Mouse (Mus musculus) thymus, postnatal 25 days (tissue): ENCODE results near the gene Angpt4.

Experiments
- DNase-seq: peaks from one replicate; pipeline ENCODE4 v3.0.0; 2022

The Angpt4 gene

GRCm38 (mm10) chr2:151916061-151916831 lies 5.2 kb downstream of the Angpt4 start:
- no peak for DNase-seq

- DNase-seq = no peak
Observed at GRCm38 (mm10) chr2:151919140-151919539, 8.1 kb downstream of the Angpt4 start.

DNA sequence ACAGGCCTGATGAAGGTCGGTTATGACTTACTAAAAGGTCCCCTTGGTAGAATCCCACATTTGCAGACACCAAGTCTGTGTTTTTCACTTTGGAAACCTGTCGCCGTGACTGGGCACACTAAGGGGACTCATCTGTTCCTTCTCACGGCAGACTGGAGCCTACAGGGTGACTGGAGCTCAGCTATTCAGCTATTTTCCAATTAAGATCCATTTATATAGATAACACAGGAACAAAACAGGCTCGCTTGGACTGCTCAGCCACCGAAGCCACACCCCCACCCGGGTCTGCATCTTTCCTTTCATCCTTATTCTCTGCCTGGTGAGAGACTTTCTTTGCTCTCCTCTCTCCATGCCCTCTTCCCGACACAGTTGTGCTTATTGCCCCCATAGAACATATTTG lies 10.1 kb downstream of the Angpt4 start:
- DNase-seq = no peak

DNA sequence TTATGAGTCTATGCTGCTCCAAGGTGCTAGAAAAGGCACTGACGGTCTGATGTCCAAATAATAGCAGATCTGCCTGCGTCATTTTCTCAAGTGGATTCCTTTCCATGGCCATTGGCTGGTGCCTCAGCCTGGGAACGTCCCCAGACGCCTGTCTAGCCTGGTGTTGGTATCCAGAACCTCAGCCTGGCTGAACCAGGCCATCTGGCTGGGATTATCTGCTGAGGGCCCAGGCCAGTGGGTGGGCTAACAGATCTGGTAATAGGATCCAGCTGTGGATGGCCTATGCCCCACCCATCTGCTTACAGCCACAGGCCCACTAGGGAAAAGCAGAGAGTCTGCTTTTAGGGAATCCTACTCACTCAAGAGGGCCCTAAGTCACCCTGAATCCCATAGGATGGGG lies 10.6 kb downstream of the Angpt4 start:
- DNase-seq = no peak

DNA sequence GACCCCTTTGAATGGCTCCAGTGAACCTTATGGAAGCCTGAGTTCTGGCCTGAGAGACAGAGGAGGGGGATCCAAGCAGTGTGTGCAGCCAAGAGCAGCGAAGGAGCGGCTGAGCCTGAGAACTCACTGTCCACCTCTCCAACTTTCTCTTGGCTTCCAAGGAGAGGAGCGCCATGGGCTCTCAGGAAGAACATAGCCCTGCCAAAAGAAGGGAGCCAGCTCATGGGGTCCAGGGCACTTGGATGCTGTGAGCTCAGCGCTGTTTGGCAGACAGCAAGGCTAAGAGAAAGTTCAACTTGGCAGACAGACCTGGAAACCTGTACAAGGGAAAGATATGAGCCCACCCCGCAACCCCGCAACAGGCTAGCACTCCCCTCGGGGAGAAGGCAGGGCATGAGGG lies 13.3 kb downstream of the Angpt4 start:
- DNase-seq = no peak

- no peak for DNase-seq
Observed at GRCm38 (mm10) chr2:151925715-151926114, 14.7 kb downstream of the Angpt4 start.

- no peak for DNase-seq
Observed at GRCm38 (mm10) chr2:151927103-151927502, 16.1 kb downstream of the Angpt4 start.

GRCm38 (mm10) chr2:151930389-151931074 lies 19.5 kb downstream of the Angpt4 start:
- peak; percentile 89 for DNase-seq

DNA sequence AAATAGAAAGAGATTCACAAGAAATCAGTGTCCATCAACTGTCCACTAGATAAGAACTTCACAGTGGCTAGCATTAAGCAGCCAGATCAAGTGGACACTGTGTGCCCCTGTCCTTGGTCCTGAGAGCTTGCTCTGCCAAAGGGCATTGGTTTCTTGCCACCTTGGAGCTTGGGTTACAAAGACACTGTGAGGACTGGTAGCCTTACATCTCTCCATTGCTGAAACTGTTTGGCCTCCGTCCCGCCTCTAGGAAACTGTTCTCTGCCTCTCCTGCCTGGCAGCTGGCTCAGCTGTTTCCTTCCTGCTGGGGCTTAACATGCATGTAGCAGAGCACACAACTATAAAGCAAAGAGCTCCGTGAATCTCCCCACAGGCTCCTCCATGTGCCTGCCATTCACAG lies 26.9 kb downstream of the Angpt4 start:
- peak; percentile 43 for DNase-seq

DNA sequence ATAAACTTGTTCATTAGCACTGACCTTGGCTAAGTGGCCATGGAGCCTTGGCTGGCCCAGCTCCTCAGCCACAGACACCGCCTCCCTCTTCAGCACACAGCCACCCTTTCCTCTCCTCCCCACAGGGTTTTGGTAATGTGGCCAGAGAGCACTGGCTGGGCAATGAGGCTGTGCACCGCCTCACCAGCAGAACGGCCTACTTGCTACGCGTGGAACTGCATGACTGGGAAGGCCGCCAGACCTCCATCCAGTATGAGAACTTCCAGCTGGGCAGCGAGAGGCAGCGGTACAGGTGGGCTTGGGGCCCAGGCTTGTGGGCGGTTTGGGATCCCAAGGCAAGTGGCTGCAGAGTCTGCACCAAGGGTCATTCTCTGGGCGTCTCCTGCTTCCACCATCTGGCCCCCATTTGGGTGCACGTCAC lies 27.8 kb downstream of the Angpt4 start:
- DNase-seq = no peak

DNA sequence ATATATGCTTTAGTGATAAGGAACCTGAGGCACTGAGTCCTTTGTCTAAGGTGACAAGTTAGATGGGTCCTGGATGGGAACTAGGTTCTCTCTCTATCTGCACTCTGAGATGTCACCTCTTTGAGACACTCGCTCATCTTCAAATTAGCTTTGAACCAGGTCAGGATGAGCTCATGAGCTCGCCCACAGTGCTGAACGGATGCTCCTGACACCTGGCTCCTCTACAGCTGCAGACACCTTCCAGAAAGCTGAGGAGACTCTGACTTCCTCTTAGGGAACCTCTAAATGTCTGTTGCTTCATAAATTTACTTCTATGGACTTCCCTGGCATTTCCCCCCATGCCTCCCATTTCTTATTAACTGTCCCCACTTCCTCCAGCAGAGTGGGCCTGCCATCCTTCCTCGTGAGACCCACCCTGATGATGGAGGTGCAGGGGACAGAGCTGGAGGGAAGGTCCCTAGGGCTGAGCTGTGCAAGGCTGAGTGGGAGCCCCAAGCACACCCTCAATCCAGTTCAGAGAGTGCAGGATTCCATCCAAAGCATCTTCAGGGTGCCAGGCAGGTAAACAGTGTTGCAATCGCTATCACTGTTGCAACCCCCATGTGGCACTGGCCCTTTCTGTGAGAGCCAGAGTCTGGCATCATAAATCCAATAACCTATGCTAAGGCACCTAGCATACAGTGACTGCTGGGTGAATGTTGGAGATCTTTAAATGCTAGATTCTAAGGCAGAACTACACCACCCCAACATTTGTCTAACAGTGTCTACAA lies 28.8 kb downstream of the Angpt4 start:
- peak; percentile 50 for DNase-seq

DNA sequence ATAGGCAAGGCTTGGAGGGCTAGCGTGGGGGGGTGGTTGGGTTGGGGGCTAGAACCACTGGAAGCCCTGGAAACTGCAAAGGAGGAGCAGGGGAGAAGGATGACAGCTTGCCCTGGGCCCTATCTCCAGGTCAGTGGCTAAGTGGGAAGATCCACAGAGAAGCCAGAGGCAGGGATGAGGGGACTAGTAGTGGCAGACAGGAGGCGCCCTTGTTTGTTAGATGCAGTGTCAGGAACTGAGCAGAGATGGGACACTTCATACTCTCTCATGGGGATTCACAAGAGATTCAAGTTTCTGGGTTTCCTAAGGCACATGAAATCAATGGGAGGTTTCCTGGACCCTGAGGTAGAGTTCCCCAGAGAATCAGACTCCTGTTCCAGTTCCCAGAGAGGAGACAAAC lies 30.3 kb downstream of the Angpt4 start:
- DNase-seq = peak; percentile 29

DNA sequence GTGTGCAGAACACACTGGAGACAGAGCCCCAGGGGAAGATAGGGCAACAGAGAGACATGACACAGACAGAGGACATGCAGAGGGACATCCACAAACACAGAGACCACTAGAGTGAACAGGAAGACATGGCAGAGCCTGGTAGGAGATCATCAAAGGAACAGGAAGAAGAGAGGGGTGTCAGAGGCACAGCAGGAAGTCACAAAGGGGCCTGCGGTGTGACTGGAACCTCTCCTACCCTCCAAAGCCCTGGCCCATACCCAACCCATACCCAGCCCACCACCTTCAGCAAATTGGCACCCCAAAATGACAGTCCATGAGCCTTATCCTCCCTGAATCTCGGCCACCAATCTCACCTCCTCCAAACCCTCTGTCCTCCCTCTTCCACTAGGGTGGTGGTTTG lies 33.1 kb downstream of the Angpt4 start:
- peak; percentile 57 for DNase-seq

GRCm38 (mm10) chr2:151947617-151948016 lies 36.6 kb downstream of the Angpt4 start:
- no peak for DNase-seq

DNA sequence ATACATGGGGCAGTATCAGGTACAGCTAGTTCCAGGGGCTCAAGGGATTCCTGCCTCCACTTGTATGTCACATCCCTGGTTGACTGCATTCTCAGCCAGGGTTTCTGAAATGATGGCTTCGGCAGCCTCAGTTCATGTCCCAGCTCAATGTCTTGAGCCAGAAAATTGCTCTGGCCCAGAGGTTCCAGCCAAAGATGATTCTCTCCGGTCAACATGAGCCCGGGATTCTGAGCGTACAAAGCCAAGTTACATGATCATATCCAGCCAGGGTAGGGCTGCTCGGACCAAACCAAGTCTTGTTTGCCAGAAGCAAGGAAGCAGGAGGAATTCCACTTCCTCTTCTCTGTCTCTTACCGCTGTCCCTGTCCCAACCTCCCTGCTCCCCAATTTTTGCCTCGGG lies 37.3 kb downstream of the Angpt4 start:
- DNase-seq = no peak

DNA sequence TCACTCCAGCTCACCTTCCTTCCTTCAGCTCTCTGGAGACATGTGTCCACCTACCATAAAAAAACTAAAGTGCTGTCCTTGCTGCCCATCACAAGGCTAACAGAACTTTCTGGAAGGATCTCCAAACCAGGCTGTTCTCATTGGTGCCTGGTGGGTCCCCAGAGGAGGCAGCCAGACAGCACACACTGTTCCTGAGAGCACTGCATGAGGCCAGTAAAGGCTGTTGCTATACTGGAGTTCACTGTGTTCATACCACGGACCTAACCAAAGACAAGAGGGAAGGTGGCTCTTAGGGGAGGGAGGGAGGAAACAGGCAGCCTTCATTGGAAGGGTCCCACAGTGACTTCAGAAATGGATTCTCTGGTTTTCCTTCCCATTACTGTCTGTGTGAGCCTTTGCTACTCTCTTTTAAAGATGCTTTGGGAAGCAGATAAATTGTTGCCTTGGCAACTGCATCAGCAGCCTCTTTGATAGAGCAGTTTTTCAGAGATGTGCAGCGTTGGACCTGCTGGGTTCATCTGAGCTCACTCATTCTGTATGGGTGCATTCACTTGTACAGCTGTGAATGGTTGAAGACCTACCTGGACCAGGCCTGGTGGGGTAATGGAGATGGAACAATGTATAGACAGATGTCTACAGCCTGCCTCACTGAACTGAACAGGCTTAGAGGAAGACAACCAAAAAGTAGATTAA lies 38.2 kb downstream of the Angpt4 start:
- no peak for DNase-seq

DNA sequence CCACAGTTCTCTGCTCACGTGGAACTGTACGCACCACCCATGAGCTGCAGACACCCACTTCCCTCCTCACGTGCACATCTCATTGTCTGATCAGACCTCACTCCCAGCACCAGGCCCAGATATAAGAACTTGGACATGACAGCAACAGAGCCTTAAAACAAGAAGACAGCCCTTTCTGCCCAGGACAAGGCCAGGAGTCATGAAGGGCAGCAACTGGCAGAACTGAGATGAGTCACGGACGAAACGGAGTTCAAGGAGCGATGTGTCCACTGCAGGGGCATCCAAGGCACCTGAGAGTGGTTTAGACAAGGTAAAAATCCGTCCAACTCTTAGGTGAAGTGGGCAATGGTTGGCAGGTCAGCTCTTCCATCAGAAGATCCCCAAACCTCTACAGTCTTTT lies 42.7 kb downstream of the Angpt4 start:
- no peak for DNase-seq

DNA sequence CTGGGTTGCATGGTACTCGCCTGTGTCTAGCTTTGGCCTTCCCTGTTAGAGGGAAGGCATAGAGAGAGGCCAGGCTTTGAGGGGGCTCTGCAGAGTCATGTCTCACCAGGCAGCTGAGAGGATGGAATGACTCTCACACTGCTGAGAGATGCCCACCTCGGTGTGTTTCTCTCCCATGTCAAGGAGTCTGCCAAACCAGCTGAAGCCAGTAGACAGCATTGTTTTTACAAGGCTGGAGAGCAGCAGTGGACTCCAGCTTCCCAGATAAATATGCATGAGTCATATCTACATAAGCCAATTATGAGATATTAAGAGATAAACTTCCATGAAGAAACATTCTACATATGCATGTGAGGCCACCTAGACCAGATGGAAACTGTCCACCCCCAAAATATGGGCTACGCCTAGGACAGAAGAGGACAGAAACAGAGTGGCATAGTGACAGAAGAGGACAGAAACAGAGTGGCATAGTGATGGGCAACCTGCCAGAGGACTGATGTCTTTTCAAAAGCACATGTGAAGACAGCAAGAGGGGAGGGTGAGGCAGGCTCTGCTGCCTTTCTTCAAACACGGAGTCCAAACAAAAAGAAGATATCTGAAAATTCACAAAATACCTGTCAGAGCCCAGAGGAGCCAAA lies 45.6 kb downstream of the Angpt4 start:
- no peak for DNase-seq

DNA sequence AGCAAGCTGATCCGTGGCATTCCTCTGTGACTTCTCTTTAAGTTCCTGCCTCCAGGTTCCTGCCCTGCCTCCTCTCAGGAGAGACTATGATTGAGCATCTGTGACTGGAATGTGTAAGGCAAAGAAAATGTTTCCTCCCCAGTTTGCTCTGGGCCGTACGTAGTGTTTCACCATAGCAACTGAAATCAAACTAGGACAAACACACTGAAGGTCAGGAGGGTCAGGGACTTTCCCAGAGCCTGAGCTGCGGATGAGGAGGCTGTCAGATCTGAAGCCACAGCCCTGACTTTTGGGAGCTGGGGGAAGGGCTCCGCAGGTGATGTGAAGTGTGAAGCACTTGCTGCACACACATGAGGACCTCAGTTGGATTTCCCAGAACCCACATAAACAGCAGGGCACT lies 48.3 kb downstream of the Angpt4 start:
- no peak for DNase-seq

DNA sequence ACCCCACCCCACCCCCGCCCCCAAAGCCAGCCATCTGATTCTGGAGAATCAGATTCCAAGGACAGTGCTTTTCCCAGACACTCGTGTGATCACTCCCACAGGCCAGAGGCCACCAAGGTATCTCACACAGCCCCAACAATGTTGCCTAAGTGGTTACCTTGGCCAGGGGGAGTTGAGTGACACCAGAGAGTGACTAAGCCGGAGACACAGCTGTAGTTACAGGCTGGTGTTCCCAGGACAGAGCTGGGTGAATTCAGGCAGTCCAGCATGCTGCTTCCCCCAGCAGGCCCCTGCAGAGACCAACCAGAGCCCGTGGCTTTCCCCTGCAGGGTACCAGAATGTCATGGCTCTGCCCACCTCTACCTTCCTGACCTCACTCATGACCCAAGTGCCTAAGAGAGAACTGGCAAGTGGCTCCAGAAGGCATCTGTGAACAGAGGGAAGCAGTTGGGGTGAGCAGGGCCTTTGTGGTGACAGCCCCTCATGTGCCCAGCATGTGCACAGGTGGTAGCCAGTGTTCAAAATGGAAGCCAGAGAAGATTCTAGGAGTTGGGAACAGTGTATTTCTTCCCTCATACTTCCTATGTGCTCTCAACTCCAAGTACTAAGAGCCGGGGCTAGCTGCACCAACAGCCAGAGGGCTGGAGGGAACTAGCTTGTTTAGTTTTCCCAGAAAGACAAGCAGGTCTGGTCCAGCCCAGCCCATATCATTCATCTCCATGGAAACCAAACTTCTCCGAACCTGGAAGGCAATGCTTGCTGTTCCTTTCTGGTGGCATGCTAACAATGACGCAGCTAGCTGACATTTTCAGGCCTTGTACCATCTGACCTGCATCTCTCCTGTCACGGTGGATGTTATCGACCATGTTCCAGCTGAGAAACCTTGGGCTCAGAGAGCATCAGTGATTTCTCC lies 50.5 kb downstream of the Angpt4 start:
- no peak for DNase-seq

- DNase-seq = no peak
Observed at GRCm38 (mm10) chr2:151962474-151962873, 51.5 kb downstream of the Angpt4 start.

DNA sequence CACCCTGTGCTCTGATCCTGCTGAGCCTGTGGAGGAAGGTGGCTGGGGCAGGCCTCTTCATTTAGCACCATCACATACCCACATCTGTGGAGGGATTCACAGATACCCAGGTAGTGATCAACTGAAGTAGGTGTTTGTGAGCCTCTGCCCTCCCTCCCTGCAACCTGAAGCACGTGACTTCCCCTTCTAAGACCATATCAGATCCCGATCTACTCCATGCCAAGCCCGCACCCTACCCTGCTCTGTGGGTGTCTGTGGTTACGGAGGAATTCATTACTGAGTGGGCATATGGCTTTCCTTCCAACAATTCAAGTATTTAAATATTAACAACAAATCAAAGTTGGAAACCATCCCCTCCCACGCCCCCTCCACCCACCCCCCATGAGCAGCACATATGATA lies 52.3 kb downstream of the Angpt4 start:
- DNase-seq = no peak
